Mouse (Mus musculus) cerebellum, adult 2 months (tissue): ENCODE measurements around the gene Csrp3. TPM values are rescaled to one million over a fixed set of nuclear protein-coding genes. Genes with fewer than 3 reads are reported as not detected.

Source experiments
- DNase-seq, 2 experiments: peaks; one replicate each; pipeline ENCODE4 v3.0.0; 2021
- H3K27ac ChIP-seq: fragments of 200-500 bp; 2 replicates; pipeline ENCODE4 v1.5.1; 2012; ENCODE audit warnings: low read length, control low read depth, inconsistent platforms; ENCODE audit not compliant: insufficient read depth
- H3K27me3 ChIP-seq: fragments of 200-500 bp; 2 replicates; pipeline ENCODE4 v1.6.1; 2012; ENCODE audit warnings: inconsistent platforms, mild to moderate bottlenecking, low read length, moderate library complexity; ENCODE audit not compliant: control insufficient read depth, insufficient read depth
- H3K4me1 ChIP-seq: fragments of 200-500 bp; 2 replicates; pipeline ENCODE4 v1.6.1; 2011; ENCODE audit warnings: low read length; ENCODE audit not compliant: control insufficient read depth, insufficient read depth
- H3K4me3 ChIP-seq: fragments of 200-500 bp; replicated peaks from 2 replicates; pipeline ENCODE3; 2011; ENCODE audit warnings: mild to moderate bottlenecking, low read depth, low read length, control low read depth; ENCODE audit not compliant: insufficient read depth
- CTCF ChIP-seq: fragments of 200-500 bp; IDR thresholded peaks from 2 replicates; pipeline ENCODE4 v1.5.1; 2011; ENCODE audit warnings: low read depth, mild to moderate bottlenecking, control low read depth, low read length, moderate library complexity, borderline replicate concordance; ENCODE audit not compliant: insufficient read depth
- POLR2A ChIP-seq: fragments of 200-500 bp; IDR thresholded peaks from 2 replicates; pipeline ENCODE4 v1.6.1; 2011; ENCODE audit warnings: low read length, control low read depth, borderline replicate concordance; ENCODE audit not compliant: insufficient read depth
- WGBS: fragments of 180-500 bp; shearing (Covaris S2); methylation state at CpG from one replicate; pipeline ENCODE4 v1.1.7; 2018; 5-methylcytosine and 5-hydroxymethylcytosine counted together
- polyA plus RNA-seq: library from polyadenylated mRNA; depleted of rRNA; stranded (reverse); fragments of >200 nt; gene quantifications from 2 replicates; pipeline ENCODE4 v1.2.3, GENCODE M21; 2012

Csrp3 gene
- polyA plus RNA-seq, 1 experiment: not detected

DNA sequence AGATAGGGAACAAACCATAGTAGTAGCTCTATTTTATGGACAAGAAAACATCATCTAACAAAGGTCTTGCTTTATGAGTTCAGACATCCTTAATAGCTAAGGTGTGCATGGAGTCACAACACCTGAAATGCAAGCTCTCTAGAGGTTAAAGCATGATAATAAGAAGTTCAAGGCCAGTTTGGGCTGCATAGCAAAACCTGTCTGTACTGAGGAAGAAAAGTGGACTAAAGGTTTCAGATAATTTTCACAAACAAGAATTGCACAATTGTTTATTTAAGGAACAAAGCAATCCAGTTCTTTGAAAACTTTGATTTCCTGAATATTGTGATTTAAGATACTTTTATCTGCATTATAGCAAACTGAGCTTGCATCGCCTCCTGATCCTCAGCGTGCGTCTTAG, 24.2 kb downstream of the Csrp3 start:
- DNase-seq: no peak
- Histone ChIP-seq H3K4me1 (no peaks in the 10 kb centered on the region), H3K27ac (no peak overlapping the region), H3K27me3 (no peaks in the 10 kb centered on the region), H3K4me3 (no peak overlapping the region)
- WGBS: 98% methylated on average over 3 of the region's 3 CpGs
- TF ChIP-seq POLR2A (no peak), CTCF (no peak)

DNA sequence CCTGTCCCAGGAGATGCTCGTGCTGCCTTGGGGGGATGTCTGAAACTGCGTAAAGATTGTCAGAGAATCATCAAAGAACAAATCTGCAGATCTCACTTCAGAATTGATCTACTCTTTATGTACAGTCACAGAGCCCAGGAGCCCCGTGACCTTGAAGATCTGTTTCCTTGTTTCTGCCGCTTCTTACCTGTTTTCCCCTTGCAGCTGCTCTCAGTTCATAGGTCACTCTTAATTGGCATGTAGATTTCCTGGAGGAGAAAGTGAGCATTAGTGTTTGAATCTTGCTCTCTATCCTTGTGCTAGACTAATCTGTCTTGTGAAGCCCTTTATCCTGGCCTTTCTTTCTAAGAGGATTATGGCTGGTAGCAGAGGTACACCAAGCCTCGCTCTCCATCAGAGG, 26.2 kb downstream of the Csrp3 start:
- H3K4me3 ChIP-seq: no peak overlapping the region
- no peaks in the 10 kb centered on the region for H3K27me3 ChIP-seq
- no peaks in the 10 kb centered on the region for H3K4me1 ChIP-seq
- DNase-seq: no peak
- TF ChIP-seq POLR2A: no peak
- no peak for TF ChIP-seq CTCF
- H3K27ac ChIP-seq: no peak overlapping the region
- 95% methylated on average over 5 of the region's 5 CpGs for WGBS

DNA sequence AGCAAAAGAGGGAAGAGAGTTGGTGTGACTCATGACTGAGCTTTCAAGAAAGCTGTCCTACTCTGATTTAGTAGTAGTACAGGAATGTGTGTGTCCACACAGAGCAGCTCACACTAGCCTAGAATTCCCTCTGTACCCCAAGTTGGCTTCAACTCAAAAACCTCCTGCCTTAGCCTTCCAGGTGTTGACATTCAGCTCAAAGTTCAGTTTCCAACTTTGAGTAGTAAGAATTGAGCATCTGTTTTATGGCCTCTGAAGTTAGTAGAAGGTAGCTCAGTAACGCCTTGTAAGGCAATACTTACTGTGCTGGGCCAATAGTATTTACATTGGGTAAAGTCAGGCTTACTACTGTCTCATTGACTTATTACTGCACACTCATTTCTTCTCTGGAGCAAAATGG, 34.2 kb downstream of the Csrp3 start:
- WGBS: 92% methylated on average over 1 of the region's 1 CpGs
- Histone ChIP-seq H3K4me3 (no peak overlapping the region), H3K27me3 (no peaks in the 10 kb centered on the region), H3K27ac (no peak overlapping the region), H3K4me1 (no peaks in the 10 kb centered on the region)
- TF ChIP-seq CTCF: no peak
- TF ChIP-seq POLR2A: no peak
- no peak for DNase-seq

DNA sequence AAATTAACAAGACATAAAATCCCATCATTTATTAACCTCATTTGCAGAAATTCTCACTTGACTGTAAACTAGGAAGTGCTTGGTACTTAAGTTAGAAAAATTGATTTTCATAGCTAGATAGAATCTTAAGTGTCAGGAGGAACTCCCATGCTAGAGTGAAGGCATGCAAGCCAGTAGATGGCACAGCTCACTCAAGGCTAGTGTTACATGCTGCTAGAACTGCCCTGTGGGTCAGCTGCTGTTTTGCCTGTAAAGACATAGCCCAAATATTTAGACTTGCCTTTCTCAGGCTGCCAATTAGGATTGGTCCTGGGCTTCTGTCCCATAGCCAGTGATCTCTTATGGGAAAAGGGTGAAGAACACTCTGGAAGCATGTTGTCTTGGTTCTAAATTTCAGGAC, 35.5 kb downstream of the Csrp3 start:
- no peak overlapping the region for H3K27ac ChIP-seq
- no peak for TF ChIP-seq POLR2A
- TF ChIP-seq CTCF: no peak
- H3K4me3 ChIP-seq: no peak overlapping the region
- H3K4me1 ChIP-seq: no peaks in the 10 kb centered on the region
- no peak for DNase-seq
- no peaks in the 10 kb centered on the region for H3K27me3 ChIP-seq

DNA sequence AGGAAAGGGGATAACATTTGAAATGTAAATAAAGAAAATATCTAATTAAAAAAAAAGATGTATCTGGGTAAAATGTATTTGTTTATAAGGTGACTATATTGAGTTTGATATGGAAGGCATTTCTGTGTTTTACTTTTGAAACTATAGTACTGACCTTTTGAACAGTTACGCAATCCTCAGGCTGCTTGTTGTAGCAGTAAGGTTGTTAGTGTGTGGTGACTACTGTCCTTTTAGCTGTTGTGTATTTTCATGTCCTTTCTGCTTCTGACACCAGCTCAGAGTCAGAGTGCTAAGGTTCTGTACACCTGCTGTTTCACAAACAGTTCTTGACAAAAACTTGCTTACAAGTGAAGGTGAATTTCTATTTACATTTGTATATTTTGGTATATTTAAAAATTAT, 37.2 kb downstream of the Csrp3 start:
- H3K27me3 ChIP-seq: no peaks in the 10 kb centered on the region
- no peaks in the 10 kb centered on the region for H3K4me1 ChIP-seq
- DNase-seq: no peak
- WGBS: 98% methylated on average over 1 of the region's 1 CpGs
- H3K27ac ChIP-seq: no peak overlapping the region
- H3K4me3 ChIP-seq: no peak overlapping the region
- TF ChIP-seq CTCF (no peak), POLR2A (no peak)

DNA sequence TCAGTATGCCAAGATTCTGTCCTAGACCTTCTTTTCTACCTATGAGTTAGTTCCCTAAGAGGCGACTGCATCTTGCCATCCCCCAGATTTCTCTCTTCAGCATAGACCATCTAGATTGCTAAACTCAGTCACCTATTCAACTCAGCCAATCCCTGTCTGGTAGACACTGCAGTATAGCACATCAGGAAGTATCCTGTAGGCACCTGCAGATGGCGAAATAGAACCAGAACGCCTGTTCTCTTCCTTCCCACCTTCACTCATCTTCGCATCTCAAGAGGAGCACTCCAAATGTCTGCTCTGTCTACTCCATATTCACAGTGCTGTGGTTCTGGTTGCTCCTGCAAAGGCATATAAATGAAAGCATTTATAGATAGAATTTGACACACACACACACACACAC, 41.2 kb downstream of the Csrp3 start:
- Histone ChIP-seq H3K27me3 (no peaks in the 10 kb centered on the region), H3K4me1 (no peaks in the 10 kb centered on the region), H3K27ac (no peak overlapping the region), H3K4me3 (no peak overlapping the region)
- TF ChIP-seq CTCF: no peak
- no peak for TF ChIP-seq POLR2A
- no peak for DNase-seq
- WGBS: 76% methylated on average over 4 of the region's 4 CpGs

DNA sequence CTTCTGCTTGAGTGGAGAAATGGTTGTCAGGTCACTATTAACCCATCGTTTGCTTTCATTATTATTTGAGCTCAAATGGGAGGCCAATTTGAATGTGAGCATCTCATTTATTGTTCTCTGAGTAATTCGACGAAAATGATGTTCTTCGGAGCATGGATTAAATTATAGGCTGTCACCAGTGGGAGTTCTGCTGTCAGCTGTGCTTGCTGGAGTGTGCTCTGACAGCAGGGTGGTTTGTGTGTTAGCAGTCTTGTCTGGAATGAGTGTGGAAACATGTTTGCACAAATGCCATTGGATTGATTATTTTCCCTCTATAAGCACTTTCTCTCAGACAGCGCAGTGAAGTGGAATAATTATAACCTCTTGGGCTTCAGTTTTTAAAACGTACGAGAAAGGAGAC, 44.5 kb downstream of the Csrp3 start:
- DNase-seq: no peak
- no peaks in the 10 kb centered on the region for H3K27me3 ChIP-seq
- H3K4me3 ChIP-seq: no peak overlapping the region
- H3K4me1 ChIP-seq: no peaks in the 10 kb centered on the region
- no peak overlapping the region for H3K27ac ChIP-seq
- no peak for TF ChIP-seq CTCF
- no peak for TF ChIP-seq POLR2A
- WGBS: 80% methylated on average over 7 of the region's 7 CpGs

DNA sequence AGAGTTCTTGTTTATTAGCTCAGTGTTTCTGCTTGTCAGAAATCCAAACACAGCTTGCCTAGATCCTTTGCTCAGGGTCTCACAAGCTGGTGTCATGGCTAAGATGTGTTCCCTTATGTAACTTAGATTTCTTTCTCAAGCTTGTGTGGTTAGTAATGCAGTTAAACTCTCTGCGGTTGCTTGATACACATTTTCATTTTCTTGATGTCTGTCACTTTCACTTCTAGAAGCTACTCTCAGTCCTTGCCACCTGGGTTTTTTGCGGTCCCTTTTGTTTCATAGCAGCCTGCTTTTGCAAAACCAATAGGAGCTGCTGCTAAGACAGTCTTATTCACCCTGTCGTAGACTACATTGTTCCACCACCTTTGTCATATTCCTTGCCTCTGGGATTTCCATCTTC, 52.7 kb downstream of the Csrp3 start:
- TF ChIP-seq POLR2A (no peak), CTCF (no peak)
- 92% methylated on average over 3 of the region's 3 CpGs for WGBS
- Histone ChIP-seq H3K4me3 (no peak overlapping the region), H3K27me3 (no peaks in the 10 kb centered on the region), H3K27ac (no peak overlapping the region), H3K4me1 (peaks cover 2% of the 10 kb centered on the region; the same call in 1 of the 2 replicates)
- DNase-seq: no peak

DNA sequence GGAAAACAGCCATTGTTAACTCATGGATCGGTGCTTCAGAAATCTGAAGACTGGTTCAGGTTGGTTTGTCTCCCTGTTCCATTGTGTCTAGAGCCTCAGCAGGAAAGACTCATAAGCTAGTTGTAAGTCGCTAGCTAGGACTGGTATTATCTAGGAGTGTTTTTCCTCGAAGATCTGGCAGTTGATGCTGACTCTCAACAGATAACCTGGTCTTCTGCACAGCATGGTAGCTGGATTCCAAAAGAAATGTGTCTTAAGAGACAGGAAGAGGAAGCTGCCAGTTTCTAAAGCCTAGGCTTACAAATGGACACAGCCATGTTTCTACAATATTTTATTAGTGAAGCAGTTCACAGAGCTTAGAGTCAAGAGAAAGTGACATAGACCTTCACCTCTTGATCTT, 56.4 kb downstream of the Csrp3 start:
- TF ChIP-seq POLR2A: no peak
- TF ChIP-seq CTCF: no peak
- H3K4me3 ChIP-seq: no peak overlapping the region
- DNase-seq: no peak
- no peaks in the 10 kb centered on the region for H3K27me3 ChIP-seq
- H3K27ac ChIP-seq: no peak overlapping the region
- peaks cover 2% of the 10 kb centered on the region; the same call in 1 of the 2 replicates for H3K4me1 ChIP-seq
- WGBS: 46% methylated on average over 3 of the region's 3 CpGs
